Mouse (Mus musculus): ENCODE measurements around the gene Golph3. TPM values are rescaled to one million over a fixed set of nuclear protein-coding genes. Genes with fewer than 3 reads are reported as not detected.

The Golph3 gene
- 92.7 to 101 TPM (median 96.8 TPM) in 4 replicates for total RNA-seq (2023; ENCODE audit: inconsistent age)

DNA sequence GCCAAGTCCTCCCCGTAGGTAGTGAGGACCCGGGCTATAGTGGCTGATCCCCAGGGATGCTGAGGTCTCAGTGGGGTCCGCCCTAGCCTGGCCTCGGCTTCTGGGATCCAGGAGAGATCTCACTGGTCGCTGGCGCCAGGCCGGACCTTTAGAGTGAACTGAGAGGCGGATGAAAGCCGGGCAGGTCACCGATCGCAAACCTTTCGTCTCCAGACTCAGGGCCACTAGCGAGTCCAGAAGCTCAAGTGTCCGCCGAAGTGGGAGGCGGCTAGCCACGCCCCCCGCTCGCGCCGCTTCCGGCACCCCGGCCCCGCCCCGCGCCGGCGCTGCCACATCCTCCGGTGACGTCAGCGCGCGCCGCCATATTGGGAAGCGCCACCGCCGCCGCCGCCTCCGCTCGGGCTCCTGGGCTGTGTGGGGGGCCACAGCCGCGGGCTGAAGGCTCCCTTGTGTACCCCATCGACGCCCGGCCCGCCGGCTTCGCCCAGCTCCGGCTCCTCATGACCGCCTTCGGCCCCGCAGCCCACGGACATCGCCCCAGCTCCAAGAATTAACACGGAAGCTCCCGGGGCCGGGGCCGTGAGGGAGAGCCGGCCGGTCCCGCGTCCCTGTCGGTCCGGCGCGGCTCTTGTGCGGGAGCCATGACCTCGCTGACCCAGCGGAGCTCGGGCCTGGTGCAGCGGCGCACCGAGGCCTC is at the start of gene Golph3:
Gene Golph3 (plus strand): TSS at position 360 of the 697 bp plus-strand sequence.

DNA sequence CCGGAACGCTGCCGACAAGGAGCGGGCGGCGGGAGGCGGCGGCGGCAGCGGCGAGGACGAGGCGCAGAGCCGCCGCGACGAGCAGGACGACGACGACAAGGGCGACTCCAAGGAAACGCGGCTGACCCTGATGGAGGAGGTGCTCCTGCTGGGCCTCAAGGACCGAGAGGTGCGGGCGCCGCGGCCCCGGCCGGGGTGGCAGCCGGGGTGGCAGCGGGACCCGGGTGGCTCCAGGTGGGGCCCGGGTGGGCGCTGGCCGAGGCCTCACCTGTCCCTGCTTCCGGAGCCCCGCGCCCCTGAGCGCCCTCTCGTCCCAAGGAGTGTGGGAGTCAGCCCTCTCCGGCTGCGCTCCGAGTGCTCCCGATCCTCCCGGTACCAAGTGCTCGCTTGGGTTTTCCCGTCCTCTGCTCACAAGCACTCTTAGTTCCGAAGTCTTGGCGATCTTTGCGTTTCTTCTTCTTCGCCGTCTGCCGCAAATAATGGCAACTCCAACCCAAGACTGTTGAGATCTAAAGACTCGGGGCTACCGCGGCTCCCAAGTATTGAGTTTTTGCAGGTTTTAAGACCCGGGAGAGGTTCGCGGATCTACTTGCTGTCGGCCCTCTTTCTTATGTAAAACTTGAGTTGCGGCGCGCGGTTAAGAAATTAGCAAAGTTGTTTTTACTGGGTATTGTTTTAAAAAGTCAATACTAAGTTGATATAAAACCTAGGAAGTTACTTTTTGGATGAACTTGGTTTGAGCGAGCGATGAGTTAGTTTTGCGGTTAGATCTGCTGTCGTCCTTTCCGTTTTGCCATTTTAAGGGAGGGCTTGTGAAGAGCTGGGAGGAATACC is 755 bp downstream of the Golph3 start, which contains the start of gene 1810049J17Rik:
Gene 1810049J17Rik (minus strand): TSS at position 112 of the 834 bp plus-strand sequence.

Other genes starting within 250 kb of the Golph3 start
- 95.7 to 144 TPM (median 122 TPM) in 4 replicates for gene Zfr, start 203.6 kb upstream of the Golph3 start, total RNA-seq (2023; ENCODE audit: inconsistent age)
- gene Mtmr12, start 116.4 kb upstream of the Golph3 start, total RNA-seq (2023; ENCODE audit: inconsistent age) = 38.0 to 47.6 TPM (median 42.0 TPM) in 4 replicates
- gene 1810049J17Rik, start 449 bp downstream of the Golph3 start, total RNA-seq (2023; ENCODE audit: inconsistent age) = 1.3 to 3.5 TPM (median 2.3 TPM) in 3 of 4 replicates, not detected in the other

Data from B cell, adult (primary cell).